Mouse (Mus musculus) spleen, postnatal 14 days (tissue): ENCODE measurements around the gene Usp29.
A peak's percentile ranks its signal among the peaks of the same experiment; 100 is the strongest.
"Not testable (repeated sequence)": the region's sequence is repeated elsewhere in the genome, so short reads cannot be mapped to it uniquely, and the experiment has no call there.

ENCODE experiments used
- DNase-seq, 2 experiments: peaks; one replicate each; pipeline ENCODE4 v3.0.0; 2021 to 2022; ENCODE audit warnings: low spot score in 2 of 2

The Usp29 gene

DNA sequence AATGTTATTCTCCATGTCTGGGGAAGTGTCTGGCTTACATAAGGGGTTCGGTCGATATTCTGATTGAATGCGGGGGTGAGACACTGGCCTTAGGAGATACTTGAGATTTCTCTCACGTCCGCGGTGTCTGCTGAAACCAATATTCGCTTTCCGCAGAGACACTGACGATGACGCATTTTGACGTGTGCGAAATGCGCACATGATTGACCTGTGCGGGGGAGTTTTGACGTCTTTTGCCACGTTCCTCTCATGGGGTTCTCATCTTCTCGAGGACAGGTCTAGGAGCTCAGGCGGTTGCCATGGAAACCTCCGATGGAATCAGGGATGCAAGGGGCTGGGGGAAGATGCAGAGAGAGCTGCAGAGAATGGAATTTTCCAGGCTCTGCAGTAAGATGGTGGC, 144.1 kb downstream of the Usp29 start:
- no peak for DNase-seq

DNA sequence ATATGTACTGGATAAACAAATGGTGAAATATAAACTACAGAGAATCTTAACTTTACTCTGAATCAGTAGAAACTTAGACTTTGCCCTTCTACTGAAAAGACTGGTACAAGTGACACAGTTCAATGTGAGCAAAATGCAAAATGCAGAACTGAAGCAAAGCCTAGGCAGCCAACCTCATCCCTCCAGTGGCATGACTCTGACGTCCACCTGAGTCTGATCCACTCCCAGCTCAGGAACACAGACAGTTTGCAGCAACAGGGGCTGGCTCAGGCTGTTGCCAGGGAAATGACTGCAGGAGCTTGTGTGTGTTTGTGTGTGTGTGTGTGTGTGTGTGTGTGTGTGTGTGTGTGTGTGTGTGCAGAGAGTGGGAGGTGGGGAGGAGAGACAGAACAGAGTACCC, 147.8 kb downstream of the Usp29 start:
- DNase-seq, result no peak

DNA sequence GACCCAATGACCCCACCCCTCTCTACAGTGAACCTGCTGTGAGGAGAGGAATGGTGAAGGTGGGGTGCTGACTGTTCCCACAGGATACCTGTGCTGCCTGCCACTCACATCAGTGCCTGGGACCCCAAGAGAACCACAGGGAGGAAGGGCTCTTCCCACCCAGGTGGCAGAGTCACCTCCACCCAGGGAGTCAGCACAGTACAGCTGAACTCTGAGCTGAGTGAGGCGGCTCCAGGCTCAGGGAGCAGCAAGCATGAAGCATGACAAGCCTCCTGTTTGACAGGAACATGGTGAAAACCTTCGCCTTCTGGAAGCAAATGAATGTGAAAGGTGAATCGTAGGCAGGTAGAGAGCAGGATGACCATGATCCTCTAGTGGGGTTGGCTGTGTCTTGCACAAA, 148.5 kb downstream of the Usp29 start:
- DNase-seq, result not testable (repeated sequence)

DNA sequence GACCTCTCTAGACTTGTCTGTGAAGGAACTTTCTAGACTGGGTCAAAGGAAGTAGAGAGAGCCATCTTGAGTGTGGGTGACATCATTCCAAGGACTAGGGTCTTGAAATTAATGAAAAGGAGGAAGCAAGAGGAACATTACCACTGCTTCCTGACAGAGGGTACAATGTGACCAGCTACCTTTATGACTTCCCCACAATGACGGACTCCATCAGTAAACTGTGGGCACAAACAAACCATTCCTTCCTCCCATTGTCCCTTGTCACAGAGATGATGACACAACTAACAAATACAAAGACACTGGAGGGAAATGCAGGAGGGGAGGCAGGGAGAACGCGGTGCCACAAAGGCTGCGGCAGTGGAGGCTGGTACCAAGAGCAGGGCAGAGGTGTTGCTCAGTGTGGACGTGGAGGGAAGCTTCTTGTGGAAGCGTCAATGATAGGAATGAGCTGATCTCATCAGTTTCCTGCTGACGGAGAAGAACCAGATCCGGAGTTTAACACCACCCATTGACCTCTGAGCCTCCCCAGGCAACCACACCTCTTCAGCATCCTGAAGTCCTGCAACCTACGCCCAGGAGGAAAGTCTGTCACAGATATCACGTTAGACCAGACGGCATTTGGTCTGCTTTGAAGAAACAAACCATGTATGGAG, 149.3 kb downstream of the Usp29 start:
- DNase-seq, result no peak

DNA sequence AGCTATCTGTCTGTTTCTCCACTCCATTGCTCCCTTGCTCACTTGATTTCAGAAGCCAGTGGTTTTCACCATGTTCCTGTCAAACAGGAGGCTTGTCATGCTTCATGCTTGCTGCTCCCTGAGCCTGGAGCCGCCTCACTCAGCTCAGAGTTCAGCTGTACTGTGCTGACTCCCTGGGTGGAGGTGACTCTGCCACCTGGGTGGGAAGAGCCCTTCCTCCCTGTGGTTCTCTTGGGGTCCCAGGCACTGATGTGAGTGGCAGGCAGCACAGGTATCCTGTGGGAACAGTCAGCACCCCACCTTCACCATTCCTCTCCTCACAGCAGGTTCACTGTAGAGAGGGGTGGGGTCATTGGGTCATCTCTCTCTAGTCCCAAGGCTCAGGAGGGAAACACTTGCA, 150.5 kb downstream of the Usp29 start:
- DNase-seq, result not testable (repeated sequence)

DNA sequence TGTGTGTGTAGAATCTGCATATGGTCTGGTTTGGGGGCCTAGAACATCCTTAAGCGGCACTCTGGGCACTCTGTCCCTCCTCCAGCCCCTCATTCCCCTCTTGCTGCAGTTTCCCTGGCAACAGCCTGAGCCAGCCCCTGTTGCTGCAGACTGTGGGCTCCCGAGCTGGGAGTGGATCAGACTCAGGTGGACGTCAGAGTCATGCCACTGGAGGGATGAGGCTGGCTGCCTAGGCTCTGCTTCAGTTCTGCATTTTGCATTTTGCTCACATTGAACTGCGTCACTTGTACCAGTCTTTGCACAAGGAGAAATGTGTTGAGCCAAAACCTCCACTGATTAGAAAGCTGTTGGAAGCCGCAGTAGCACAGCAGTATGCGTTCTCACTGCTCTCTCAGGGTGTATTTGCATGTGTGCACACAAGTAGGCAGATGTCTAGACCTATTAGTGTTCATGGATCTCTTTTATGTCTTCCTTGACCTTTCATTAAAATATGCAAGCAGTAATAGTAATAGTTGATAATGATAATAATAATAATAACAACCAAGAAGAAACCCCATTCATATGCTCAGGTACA, 151.2 kb downstream of the Usp29 start:
- no peak for DNase-seq

DNA sequence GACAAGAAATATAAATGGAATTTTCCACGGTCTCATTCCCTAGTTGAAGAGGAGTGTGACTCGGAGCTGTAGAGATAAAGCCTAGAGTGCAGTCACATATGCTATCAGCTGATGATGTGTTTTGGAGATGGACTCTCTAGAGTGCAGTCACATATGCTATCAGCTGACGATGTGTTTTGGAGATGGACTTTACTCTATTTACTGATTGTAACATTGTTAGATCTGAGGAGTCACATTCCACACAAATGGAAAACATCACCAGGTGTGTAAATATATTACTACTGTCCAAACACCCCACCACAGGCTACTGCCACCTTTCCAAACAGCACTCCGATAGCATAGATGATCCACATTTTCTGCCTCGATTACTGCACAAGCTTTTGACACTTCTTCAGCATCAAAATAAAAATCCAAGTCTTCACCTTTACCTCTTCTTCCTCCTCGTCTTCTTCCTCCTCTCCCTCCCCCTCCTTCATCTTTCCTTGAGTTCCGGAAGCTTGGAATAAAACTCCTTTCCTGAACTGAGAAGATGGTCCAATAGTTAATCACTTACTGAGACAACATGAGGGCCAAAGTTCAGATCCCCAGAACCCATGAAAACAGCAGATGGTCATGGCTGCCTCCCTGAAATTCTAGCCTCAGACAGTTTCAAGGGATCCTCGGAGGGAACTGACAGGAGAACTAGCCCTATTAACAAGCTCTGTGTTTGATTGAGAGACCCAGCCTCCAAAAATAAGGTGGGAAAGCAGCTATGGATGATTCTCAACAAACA, 153.2 kb downstream of the Usp29 start:
- DNase-seq, result no peak

DNA sequence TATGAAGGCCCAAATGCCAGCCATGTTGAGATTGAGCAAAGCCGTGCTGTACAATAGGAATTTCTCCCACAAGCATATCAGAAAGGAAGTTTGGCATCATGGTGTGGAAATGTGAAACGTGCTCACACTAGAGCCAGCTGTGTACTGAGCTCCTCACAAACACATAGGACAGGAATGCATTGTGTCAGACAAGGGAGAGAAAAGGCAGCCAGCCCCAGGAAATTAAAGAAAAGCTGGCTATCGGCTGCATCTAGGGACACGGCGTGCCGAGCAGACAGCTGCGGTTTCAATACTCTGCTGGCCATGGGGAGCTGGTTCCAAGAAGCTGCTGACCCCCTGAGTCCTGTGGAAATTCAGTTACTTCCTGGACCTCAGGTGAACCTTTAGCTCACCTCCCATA, 155.0 kb downstream of the Usp29 start:
- DNase-seq, result no peak

DNA sequence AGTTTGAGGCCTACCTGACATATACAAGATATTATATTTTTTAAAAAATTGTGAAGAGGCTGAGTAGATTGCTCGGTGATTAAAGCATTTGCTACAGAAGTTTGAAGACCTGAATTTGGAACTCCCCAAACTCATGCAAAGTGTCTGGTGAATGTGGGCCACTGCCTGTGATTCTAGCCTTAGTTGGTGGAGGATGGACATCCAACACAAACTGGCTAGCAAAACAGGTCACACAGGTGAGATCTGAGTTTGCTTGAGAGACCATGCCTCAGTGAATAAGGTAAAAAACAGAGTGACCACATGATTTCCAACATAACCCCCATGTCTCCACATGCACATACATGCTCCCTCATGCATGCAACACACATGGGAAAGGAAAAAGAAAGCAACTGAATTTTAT, 156.5 kb downstream of the Usp29 start:
- DNase-seq, result no peak

DNA sequence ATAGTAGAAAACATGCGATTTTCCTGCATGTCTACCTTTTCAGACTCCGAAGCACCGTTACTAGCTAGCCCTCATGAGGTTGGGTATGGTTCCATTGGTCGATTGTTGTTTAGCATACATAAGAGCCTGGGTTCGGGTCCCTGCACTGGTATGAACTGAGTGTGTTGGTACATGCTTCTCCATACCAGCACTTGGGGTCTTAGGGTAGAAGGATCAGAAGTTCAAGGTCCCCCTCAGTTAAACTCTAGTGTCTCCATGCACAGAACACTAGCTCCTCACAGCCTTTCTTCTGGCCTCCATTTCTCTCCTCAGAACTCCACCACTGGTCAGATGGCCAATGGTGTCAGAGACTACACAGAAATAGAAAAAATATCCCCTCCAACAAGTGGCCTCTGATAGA, 159.5 kb downstream of the Usp29 start:
- no peak for DNase-seq

DNA sequence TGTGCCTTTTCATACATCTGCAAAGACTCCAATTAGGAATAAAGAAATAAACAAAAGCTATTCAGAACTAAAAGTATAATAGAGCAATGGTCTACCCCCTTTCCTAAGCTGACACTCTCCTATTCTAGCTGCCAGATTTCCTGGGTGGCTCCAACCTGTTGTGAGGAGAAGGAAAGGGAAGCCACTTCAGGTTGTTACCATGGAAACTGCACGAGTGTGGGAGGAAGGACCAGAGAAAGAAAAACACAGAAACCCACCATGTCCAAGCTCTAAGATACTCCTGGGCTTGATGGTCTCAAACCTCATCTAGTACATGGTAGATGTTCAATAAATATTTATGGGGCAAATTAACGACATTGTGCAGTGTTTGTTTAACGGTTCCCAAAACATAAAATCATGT, 160.8 kb downstream of the Usp29 start:
- DNase-seq, result no peak

DNA sequence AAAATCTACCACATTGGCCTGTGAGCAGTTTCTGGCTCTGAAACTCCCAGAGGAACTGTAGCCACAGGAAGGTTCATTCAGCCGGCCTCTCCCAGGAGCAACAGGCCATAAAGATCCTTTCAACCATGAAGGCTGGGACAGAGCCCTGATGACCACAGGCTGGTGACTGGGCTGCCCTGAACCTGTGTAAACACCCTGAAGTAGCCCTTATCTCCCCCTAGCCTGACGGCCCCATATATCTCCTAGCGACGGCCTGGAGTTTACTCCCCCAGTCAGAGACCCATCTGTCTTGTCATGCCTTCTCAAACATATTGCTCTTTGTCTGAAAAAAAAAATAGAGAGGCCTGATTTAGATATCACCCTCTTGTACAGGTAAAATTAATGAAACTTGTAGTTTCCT, 166.6 kb downstream of the Usp29 start:
- DNase-seq, result not testable (repeated sequence)

DNA sequence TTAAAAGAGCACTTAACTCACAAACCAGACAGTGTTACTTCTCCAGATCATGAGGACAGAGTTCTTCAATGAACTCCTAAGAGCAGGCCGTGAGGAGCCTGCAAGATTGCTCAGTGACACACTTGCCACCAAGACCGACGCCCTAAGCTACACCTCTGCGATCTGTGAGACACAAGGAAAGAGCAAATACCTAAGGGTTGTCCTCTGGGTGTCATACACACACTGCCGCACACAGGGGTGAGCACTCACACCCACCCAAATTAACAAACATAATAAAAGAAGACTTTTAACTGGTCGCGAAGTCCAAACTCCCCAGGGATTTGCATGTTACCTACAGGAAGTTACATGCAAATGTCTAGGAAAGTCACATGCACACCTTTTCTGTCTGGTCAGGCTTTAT, 170.3 kb downstream of the Usp29 start:
- DNase-seq, result no peak

DNA sequence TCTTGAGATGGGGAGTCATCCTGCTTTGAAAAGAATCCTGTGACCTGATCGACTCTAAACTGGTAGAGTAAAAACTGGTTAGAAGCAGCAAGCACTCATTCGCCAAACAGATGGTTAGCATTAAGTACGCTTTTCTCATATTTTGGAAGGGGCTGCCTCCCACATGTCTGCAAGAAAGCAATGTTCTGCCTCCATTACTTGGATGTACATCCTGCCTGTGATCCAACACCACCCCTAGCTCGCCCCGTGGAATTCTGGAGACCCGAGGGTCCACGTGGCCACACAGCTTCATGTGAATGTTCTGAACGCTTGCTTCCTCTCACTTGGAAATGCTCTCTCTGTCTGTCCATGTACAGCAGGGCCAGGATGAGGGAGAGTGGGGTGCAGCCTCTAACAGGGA, 173.1 kb downstream of the Usp29 start:
- no peak for DNase-seq

DNA sequence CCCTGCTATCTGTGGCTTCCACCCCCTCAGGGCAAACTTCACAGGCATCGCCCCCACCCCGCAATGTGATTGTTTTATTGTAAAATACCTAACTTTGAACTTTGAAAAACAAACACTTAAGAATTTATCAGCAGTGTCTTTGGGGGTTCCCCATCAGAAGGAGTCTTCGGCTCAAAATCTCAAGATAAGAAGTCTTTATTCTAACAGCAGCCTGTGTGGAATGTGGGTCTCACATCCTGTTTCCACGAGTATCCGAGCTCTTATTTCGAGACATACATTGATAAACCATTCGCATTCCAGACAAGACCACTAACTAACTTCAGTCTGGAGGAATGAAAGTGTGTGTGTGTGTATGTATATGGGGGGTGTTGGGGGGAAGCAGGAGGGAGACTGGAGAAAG, 180.1 kb downstream of the Usp29 start:
- no peak for DNase-seq

DNA sequence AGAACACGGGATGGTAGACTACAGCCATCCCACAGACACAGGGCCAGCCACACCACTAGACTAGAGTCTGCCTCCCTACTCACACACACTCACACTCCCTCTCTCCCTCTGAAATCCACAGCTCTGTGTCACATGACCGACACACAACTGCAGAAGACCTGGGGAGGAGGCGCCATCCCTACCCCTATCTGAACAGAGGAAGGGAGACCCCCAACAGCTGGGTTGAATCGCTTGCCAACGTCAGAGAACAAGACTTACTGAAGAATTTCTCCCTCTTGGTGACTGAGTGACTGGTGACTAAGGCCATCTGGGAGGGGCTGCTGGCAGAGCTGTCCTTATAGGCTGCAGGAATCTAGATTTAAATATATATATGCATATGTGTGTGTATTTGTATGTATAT, 181.4 kb downstream of the Usp29 start:
- DNase-seq, result no peak

DNA sequence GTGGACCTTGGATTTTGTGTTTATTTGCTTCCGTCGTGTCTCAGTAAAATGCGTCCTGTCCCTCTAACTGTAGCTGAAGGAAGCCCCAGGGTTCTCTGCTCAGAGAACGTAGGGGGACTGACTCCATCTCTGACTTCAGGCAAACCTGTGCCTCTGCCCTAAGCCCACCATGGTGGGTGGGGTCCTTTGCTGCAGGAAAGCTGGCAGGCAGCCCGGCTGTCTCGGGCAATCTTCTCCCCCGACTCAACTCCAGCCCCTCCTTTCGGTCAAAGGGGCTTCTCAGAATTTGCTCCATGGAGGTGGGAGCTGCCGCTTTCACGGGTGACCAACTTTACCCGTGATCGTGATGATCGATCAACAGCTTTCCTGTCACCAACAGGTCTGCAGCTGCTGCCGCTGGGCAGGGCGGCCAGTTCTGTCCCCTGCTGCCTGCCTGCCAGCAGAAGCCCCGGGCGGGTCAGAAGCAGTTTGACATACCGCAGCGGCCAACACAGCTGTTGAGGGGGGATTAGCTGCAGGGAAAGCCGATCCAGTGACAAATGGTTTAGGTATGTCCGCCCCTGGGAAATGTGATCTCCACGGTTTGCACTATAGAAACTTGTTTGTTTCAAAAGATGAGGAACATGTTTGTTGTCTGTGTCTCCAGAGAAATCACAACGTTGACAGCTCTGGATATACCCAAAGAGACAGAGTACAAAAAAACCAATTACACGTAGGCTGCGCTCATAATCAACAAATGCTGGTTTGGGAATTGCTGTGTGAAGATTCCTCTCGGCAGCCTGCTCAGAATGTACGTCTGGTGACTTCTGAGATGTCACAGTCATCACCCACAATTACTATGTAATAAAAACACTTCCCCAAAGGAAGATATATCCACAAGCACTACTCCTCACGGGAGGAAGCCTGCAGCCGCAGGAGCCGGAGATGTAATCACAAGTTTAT, 183.3 kb downstream of the Usp29 start:
- DNase-seq, result no peak

DNA sequence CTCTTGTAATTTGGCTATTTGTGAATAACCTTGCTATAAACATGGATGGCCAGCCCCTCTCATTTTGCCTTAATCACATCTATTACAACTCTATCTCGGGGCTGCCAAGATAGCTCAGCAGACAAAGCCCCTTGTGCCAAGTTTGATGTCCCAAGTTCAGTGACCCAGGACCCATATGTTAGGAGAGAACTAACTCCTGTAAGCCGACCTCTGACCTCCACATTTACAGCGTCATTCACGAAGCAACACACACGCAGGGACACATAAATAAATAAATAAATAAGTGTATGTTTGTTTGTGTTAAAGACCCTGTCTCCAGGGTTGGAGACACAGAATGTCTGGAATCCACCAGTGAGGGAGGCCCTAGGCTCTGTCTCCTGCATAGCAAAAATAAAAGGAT, 186.7 kb downstream of the Usp29 start:
- no peak for DNase-seq

DNA sequence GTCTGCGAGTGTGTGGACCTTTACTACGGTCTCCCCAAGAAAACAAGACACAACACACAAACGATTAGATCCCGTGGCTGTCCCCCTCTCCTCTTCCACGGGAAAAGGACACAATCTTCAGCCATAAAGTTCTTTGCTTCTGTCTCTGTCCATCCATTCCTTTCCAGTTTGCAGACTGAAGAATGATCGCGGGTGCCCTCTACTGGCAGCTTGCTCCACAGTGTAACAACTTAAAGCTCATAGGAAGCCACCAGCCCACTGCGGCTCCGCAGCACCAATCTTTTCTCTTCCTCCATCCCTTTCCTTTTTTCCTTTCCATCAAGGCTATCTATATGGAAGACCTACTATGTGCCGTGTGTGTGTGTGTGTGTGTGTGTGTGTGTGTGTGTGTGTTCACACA, 187.9 kb downstream of the Usp29 start:
- DNase-seq, result peak in 1 of 2 experiments; percentile 8

DNA sequence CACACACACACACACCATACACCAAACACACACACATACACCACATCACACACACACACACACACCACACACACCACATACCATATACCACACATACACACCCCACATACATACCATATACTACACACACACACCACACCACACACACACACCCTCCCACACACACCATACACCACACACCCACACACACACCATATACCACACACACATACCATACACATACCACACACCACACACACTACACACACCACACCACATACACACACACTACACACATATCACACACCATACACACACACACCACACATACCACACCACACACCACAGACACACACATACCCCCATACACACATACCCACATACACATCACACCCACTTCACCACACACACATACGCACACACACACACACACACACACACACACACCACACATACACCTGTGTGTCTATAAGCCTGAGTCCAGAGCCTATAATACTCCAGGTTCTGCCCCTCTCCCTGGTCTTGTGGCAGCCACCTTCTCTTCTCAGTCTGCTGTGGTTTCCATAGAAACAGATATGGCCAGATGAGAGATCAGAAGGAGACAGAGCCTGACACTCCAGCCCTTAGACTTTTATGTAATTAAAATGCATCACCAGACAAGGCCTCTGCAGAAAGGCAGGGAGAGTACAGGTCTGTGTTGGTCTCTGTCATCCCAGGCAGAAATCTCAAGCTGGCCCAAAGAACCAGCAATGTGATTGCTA, 188.9 kb downstream of the Usp29 start:
- DNase-seq, result no peak

DNA sequence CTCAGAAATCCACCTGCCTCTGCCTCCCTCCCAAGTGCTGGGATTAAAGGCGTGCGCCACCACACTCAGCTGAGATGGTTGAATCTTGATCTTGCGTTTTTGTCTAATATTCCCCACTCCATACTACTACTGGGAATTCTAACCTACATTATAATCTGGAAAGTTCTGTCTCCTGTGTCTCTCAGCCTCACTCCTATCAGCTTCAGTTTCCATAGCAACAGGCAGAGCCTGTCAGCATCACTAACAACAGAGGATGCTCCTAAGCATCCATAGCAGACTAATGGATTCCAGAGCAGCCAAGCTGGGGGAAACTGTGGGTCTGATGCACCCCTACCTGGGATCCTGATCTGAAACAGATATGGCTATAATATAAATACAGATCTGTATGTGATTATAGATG, 193.1 kb downstream of the Usp29 start:
- DNase-seq, result no peak
